Mouse (Mus musculus) embryonic fibroblast, embryonic 13.5 days (primary cell): Measurements from ENCODE around the gene Traf2.

Experiments
- CTCF ChIP-seq: IDR thresholded peaks from 2 replicates; pipeline ENCODE4 v1.5.1; 2011; ENCODE audit warnings: mild to moderate bottlenecking, control low read depth, low read length, moderate library complexity, borderline replicate concordance; ENCODE audit not compliant: insufficient read depth
- POLR2A ChIP-seq: IDR thresholded peaks from 2 replicates; pipeline ENCODE4 v1.6.1; 2011; ENCODE audit warnings: low read depth, mild to moderate bottlenecking, control low read depth, low read length, moderate library complexity

- TF ChIP-seq CTCF (no peak), POLR2A (no peak)
Observed at GRCm38 (mm10) chr2:25492988-25493387, 53.8 kb downstream of the Traf2 start.
